Mouse (Mus musculus) common myeloid progenitor, adult 5-6 weeks (primary cell): Measurements from ENCODE around the gene Plcb4. TPM values are rescaled to one million over a fixed set of nuclear protein-coding genes. Genes with fewer than 3 reads are reported as not detected.

Source experiments
- ATAC-seq: replicated peaks from 2 replicates; pipeline ENCODE4 v1.8.0; 2016; ENCODE audit warnings: low read depth, mild to moderate bottlenecking, moderate TSS enrichment, inconsistent platforms; ENCODE audit not compliant: poor library complexity, severe bottlenecking
- total RNA-seq: library from RNA; stranded (forward); fragments of 200-1000, 187-1606 nt; gene quantifications from 2 replicates; pipeline ENCODE4 v1.2.3, GENCODE M21; 2017

Gene Plcb4
- total RNA-seq, 1 experiment from 2014 or later: 34.9 TPM

DNA sequence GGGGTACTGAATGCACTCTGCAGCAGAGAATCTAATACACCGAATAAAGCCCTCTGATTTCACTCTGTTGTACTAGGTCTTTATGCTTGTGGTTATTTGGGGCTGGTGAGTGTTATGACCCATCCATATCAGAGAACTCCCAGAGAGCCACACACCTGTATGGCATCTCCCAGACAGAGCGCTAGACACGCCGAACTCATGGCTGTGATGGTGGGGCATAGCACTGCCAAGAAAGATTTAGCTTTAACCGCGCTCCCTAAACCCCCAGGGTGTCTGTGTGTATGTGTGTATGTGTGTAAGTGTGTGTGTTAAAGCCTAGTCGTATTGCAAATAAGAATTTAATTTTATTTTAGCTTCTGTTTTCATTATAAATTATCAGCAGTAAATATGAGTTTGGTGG is 399.6 kb downstream of the Plcb4 start:
- ATAC-seq: no peak

DNA sequence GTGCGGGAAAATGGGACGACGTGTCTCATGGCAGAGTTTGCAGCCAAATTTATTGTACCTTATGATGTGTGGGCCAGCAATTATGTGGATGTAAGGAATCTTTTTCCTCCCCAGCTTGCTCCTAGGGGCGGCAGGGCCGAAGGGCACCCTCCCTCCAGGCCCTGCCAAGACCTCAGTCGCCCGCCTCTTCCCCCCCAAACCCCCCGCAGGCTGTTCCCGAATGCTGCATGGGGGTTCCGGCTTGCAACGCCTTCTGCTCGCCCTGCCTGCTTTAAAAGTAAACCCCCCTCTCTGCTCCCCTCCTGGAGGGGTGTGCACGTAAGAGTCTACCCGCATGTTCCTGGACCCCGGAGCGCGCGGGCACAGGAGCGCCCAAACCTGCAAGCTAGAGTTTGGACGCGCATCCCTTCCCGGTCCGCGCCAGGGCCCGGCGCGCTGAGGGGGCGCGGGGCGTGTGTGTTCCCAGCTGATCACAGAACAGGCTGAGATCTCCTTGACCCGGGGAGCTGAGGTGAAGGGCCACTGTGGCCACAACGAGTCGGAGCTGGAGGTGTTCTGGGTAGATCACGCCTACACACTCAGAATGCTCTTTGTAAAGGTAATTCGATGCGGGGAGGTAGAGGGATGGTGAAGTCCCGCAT is 400.3 kb downstream of the Plcb4 start:
- ATAC-seq: no peak
